Mouse (Mus musculus): ENCODE data around the gene Nexn.
"Not testable (repeated sequence)": the region's sequence is repeated elsewhere in the genome, so short reads cannot be mapped to it uniquely, and the experiment has no call there.

Nexn gene

DNA sequence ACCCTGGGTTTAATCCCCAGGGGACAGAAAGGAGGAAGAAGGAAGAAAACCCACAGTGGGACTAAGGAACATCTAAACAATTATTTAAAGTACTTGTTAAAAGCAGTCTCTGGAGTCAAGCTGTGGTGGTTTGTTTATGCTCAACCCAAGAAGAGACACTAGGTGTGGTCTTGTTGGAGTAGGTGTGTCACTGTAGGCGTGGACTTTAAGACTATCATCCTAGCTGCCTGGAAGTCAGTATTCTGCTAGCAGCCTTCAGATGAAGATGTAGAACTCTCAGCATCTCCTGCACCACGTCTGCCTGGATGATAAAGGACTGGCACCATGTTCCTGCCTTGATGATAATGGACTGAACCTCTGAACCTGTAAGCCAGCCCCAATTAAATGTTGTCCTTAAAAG lies 68.9 kb downstream of the Nexn start:
- not testable (repeated sequence) for DNase-seq (ENCODE audit: low spot score)

- DNase-seq (ENCODE audit: low spot score), result peak; percentile 96
Measured at GRCm38 (mm10) chr3:152193635-152194097, 72.5 kb downstream of the Nexn start.

- no peak for DNase-seq (ENCODE audit: low spot score)
Measured at GRCm38 (mm10) chr3:152193177-152193576, 73.0 kb downstream of the Nexn start.

GRCm38 (mm10) chr3:152192238-152192931 lies 73.8 kb downstream of the Nexn start:
- peak; percentile 82 for DNase-seq (ENCODE audit: low spot score)

GRCm38 (mm10) chr3:152191791-152192237 lies 74.3 kb downstream of the Nexn start:
- peak; percentile 79 for DNase-seq (ENCODE audit: low spot score)

- DNase-seq (ENCODE audit: low spot score), result peak; percentile 22
Measured at GRCm38 (mm10) chr3:152190679-152191477, 75.3 kb downstream of the Nexn start.

DNA sequence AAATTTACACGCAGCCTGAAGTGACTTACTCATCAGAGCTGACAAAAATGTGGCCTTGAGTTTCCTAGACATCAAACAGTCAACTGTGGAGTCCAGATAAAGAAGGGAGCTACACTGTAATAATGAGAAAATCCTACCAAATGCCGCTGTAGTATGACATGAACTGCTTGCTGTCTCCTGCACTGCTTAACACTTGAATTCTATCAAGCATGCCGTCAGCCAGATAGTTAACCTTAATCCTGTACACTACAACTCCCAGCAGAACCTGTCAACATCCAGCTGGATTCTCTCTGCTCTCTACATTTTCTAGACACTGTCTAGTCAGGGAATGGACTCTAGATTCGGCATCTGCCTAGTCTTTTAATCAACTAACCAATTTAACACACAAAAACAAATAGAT lies 76.8 kb downstream of the Nexn start:
- DNase-seq (ENCODE audit: low spot score), result peak; percentile 21
